Mouse (Mus musculus): ENCODE measurements around the gene Cebpb.

DNA sequence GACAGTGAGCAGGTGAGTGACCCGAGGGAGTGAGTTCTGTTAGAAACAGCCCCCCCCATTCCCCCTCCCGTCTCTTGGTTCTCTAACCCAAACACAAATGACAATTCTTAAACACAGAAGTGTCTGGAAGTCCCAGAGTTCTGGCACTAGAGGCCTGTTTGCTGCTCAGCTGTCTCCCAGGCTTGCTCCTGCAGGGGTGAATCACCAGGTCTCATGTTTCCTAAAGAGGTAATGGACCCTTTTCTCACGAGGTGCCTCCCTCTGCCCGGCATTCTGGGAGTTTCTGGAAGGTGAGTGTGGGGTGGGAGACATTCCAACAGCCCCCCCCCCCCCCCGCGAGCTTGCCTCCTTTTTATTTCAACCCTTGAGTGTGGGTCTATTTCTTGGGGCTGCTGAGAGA, 50.3 kb downstream of the Cebpb start:
- TF ChIP-seq CTCF (IDR thresholded peaks at IDR 0.05; ENCODE audit: extremely low read depth, insufficient read depth, low read length) (no peak), POLR2A (IDR thresholded peaks at IDR 0.05; ENCODE audit: extremely low read depth, insufficient read depth, low read length) (no peak)
